Mouse (Mus musculus) urinary bladder, adult 18-20 months (tissue): ENCODE results near the gene Fam196a.

Experiments used
- DNase-seq, 2 experiments: peaks; one replicate each; pipeline ENCODE4 v3.0.0; 2022; ENCODE audit warnings: low spot score in 2 of 2, mixed read lengths in 2 of 2

Gene Fam196a

GRCm38 (mm10) chr7:134937927-134938609 lies at the start of gene Fam196a:
Gene Fam196a, minus strand, starts transcription at chr7:134938430.
- DNase-seq, result peak in 1 of 2 experiments; percentile 19

DNA sequence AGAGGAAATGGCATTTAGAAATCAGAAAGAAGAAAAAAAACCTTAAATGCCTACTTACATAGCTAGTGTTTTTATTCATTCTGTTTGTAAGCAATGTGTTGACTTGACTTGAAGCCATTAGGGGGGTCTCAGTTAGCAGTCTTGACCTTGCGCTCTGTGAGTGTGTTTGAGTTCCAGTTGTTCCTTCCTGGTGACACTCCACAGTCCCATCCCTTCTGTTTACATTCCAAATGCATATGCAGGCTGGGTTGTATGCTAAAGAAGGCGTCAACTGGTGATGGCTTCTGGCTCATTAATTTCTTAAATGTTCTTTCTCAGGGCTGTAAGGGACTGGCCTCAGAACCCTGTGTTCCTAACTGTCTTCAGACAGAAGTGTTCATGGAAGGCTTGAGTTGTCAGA lies 23.4 kb upstream of the Fam196a start:
- no peak for DNase-seq

GRCm38 (mm10) chr7:134960871-134961270 lies 22.6 kb upstream of the Fam196a start:
- DNase-seq, result no peak

DNA sequence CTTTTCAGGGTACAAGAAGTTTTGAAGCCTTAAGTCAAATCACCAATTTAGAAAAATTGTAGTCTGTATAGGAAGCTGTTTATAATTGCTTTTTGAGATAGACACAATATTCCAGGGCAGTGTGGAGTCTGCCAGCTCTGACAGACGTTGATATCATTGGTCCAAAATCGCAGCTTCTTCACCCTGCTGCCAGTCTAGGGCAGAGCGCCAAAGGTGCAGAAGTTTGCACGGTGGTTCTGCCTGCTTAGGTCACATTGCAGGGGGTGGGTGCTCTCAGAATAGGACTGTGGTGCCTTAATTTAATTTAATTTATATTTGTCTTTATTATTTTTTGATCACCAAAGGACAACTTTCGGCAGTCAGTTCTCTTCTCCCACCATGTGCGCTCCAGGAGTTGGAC lies 20.9 kb upstream of the Fam196a start:
- no peak for DNase-seq

- DNase-seq, result no peak
These were observed 7.9 kb upstream of the Fam196a start for GRCm38 (mm10) chr7:134945925-134946716.

- DNase-seq, result no peak
These were observed 5.5 kb upstream of the Fam196a start for GRCm38 (mm10) chr7:134943701-134944100.

GRCm38 (mm10) chr7:134943063-134943462 lies 4.8 kb upstream of the Fam196a start:
- DNase-seq, result no peak

DNA sequence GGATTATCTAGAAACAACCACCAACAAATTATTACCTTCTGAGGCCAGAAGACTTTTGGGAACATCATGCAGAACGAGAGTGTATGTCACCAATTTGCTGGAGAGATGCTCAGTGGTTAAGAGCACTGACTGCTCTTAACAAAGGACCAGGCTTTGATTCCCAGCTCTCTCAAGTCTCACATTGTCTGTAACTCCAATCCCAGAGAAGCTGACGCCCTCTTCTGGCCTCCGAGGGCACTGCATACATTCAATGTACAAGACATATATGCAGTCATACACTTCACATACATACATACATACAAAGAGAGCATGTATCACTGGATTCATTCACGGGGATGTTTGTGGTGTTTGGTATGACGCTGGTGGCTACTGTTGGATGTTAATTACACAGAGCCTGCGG lies 3.7 kb upstream of the Fam196a start:
- DNase-seq, result no peak

DNA sequence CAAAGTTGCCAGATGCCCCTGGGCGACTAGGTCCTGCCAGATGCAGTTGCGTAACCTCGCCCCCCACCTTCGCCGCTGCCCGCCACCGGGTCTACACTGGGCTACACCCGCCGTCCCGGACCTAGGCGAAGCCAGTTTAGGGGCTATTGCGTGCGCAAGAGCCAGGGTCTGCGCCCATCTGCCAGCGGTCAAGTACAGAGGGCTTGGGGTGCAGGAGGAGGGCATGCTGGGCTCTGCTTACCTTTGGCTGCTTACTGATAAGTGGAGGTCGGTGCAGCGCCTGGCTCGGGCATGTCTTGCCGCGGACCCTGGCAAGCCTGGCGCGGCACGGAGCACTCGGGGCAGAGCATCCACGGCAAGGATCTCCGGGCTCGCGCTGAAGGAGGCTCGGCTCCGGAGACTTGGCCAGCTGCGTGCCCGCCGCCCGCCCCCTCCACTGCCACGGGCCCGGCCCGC lies 731 bp downstream of the Fam196a start:
- no peak for DNase-seq

DNA sequence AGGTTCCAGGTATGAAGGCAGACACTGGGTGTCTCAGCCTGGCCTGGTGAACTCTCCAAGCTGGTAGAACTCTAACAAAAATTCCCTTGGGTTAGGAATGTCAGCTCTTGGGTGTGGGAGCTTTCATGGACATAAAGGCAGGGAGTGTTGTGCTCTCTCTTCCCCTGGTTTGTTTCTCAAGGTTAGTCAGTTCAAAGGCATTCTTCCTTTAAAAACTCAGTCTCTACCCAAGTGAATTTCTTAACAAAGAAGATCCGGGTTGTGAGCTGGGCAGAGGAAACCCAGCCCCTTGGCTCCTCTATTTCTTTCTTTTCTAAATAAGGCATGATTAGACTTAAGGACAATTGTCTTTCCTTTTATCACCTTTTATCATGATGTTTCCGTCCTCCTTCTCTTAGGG lies 6.3 kb downstream of the Fam196a start:
- no peak for DNase-seq

- DNase-seq, result no peak
These were observed 36.2 kb downstream of the Fam196a start for GRCm38 (mm10) chr7:134901992-134902391.

- no peak for DNase-seq
These were observed 38.8 kb downstream of the Fam196a start for GRCm38 (mm10) chr7:134899462-134899861.

- no peak for DNase-seq
These were observed 43.6 kb downstream of the Fam196a start for GRCm38 (mm10) chr7:134894604-134895003.

DNA sequence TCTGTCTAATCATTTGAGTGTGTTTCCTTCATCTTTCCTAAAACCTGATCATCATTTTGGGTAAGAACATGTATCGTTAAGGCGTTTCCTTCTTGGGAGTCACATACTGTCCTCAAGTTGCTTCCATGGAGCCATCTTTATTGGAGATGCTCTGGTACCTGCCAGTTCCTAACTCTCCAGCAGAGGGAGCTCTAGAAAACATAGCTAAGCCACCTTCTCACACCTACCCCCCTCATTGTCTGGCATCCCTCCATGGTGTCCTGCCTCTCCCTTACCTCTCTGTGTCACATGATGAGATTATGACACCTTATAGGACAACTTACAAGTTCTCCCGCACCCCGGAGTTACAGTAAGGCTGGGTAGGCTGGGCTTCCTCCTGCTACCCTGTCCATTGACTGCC lies 45.3 kb downstream of the Fam196a start:
- no peak for DNase-seq

GRCm38 (mm10) chr7:134892449-134892871 lies 45.8 kb downstream of the Fam196a start:
- DNase-seq, result no peak

DNA sequence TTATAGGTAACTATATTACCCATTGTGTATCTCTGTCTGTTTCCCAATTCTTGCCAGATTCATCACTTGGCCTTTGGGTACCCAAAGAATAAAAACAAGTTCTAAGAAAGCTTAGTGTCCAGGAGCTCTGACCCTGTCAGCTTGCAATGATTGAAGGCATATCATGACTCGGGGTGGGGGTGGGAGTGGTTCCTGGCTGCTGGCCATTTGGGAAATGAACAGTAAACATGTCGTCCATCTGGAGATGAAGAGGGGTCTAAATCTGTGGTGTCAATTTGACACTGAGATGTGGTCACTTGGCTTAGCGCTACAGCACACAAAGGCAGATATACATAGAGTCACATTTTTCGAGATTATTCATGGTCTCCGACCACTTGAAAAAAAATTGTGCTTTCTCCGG lies 54.7 kb downstream of the Fam196a start:
- no peak for DNase-seq

DNA sequence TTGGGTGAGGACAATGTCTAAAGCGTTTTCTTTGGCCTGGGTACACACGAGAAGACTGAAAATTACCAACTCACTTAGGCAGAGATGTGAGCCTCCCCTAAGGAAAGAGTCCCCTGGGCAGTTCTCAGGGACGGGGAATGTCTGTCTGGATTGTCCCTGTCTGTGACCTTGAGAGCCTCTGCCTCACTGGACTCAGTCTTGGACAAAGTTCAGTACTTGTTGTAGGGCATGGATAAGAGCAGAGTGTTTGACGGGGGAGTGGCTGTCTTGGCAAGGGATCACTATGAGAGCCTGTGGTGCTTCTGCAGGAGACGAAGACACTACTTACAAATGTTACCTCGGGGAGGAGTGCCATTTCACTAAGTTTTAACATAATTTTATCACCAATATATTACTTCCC lies 57.8 kb downstream of the Fam196a start:
- DNase-seq, result no peak

GRCm38 (mm10) chr7:134878985-134879384 lies 59.2 kb downstream of the Fam196a start:
- no peak for DNase-seq

DNA sequence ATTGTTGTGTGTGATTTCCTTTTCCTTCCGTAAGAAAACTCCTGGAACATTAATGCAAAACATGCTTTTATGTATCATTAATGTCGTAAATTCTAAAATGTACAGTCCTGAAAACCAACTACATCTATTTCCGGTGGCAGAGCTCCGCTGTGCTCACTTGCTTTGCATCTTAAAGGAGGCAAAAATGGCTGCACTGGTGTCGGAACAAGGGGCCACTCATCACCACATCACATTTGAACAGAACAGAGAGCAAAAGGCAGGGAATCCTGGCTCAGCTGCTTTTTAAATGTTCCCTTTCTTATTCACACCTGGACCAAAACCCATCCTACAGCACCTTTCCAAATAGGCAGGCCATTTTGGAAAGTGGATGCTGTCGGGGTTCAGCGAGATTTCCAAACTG lies 65.2 kb downstream of the Fam196a start:
- DNase-seq, result no peak

DNA sequence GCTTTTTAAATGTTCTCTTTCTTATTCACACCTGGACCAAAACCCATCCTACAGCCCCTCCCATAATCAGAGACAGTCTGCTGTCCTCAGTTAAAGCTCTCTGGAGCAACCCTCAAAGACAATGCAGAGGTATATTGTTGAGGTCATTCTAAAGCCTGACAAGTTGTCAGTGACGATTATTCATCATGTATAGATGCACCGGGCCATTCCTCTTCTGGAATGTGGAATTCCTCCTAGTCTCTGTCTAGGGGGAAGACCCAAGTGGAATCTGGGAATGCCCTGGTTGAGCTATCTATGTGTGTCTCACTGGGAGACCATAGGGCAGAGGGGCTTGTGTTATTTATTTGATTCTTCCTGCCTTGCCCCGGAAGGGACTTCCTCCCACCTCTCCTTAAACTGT lies 65.7 kb downstream of the Fam196a start:
- DNase-seq, result no peak

DNA sequence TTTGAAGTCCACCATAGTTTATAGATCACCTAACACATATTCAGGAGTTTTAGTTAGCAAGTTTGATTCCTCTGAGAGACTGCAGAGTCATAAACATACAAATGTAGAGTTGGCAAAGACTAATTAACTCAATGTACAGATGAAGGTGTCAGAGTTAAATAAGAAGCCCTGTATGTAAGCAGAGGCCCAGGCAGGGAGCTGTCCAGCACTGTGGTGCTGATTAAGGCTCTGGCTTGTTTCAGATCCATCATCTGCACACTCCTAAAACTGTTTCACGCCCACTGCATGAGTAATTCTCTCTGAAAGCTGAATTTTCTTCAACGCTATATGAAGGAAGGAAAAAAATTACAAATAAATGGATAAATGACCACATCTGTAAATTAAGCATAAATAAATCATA lies 74.1 kb downstream of the Fam196a start:
- DNase-seq, result peak in 1 of 2 experiments; percentile 33

DNA sequence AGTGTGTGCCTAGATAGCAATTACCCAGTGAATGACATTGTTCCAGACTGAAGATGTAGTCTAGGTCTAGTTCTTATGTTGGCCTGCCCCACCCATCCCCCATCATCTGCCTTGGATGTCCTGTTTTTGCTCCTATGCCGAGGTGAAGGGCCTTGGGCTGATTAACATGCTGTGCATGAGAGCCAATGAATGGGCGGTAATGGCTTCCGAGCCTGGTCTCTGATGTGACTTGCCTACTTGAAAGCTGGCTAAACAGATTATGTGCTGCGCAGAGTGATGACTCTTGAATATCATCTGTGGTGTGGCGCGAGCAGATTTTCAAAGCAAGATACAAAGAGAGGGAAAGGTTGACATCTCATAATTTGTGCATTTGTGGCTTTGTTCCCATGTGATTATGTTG lies 76.2 kb downstream of the Fam196a start:
- DNase-seq, result no peak

- no peak for DNase-seq
These were observed 95.5 kb downstream of the Fam196a start for GRCm38 (mm10) chr7:134842751-134843150.
